Mouse (Mus musculus): ENCODE results near the gene Mgst2.

DNA sequence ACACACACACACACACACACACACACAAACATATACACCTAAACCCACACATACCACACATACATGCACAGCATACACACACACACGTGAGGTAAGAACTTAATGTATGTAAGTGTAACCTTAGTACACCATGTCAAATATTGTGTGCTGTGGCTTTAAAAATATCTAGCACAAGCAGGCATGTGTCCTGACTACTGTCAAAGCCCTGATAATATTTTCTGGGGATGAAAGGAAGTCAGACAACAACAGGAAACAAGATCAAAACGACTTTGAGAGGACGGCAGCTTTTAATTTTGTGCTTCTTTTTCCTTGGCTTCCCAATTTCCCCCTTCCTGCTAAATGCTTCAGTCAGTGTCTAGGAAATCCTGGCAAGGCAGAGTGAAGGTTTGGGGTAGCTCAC, 52.2 kb downstream of the Mgst2 start:
- TF ChIP-seq CTCF (conservative IDR thresholded peaks at IDR 0.05; ENCODE audit: low read length) (no peak), POU5F1 (IDR thresholded peaks at IDR 0.05; ENCODE audit: borderline replicate concordance, low read length) (no peak), NANOG (IDR thresholded peaks at IDR 0.05; ENCODE audit: borderline replicate concordance, low read length) (no peak)

Data from E14TG2a.4 (cell line).